ENCODE assay signal across 13 mouse cellular contexts in the genomic region with DNA sequence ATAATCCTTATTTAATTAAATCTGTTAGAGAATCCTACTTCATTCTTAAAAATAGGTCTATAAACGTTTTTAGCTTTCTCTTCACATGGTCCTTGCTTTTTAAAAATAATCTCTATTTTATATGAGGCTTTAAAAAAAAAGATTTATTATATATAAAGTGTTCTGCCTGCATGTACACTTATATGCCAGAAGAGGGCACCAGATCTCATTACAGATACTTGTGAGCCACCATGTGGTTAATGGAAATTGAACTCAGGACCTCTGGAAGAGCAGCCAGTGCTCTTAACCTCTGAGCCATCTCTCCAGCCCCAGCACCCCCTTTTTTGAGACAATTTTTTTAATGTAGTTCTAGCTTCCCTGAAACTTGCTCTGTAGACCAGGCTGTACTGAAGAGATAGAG. TPM values are rescaled to one million over a fixed set of nuclear protein-coding genes. Genes with fewer than 3 reads are reported as not detected.
DNase-seq lines count a peak whose midpoint lies in the region; ATAC-seq and TF ChIP-seq lines count a peak whose summit lies in the region.
"Had no signal": no experiment of that assay in that cellular context is flagged by ENCODE, and none has a peak within 500 bp of the region (broad histone marks: within the 10 kb centered on the region; RNA-seq: fewer than 3 reads in every experiment).

No protein-coding gene starts in this region.

- H3K4me3 ChIP-seq in heart, adult 2 months: no peak overlapping the region
- no peak overlapping the region for H3K4me3 ChIP-seq in lung, postnatal 0 days (ENCODE audit: low read depth, low read length)
- no peak overlapping the region for H3K4me3 ChIP-seq in E14TG2a.4 (replicated peaks; ENCODE audit: low read length)
- H3K4me3 ChIP-seq: embryonic facial prominence, embryonic 15.5 days; heart, embryonic 15.5 days had no signal

- TF ChIP-seq POLR2A in heart, adult 2 months (IDR thresholded peaks at IDR 0.05; ENCODE audit: insufficient read depth, low read depth, low read length): no peak

- intact Hi-C loops in heart, adult 2 months (cut with DNase I): no loop called here

- H3K27me3 ChIP-seq in heart, adult 2 months (ENCODE audit: control insufficient read depth, insufficient read depth, low read length): no peaks in the 10 kb centered on the region
- no peaks in the 10 kb centered on the region for H3K27me3 ChIP-seq in lung, postnatal 0 days (replicated peaks; ENCODE audit: insufficient read depth, low read length)
- no peaks in the 10 kb centered on the region for H3K27me3 ChIP-seq in E14TG2a.4 (ENCODE audit: insufficient read depth, low read length)
- H3K27me3 ChIP-seq: embryonic facial prominence, embryonic 15.5 days; heart, embryonic 15.5 days had no signal

- H3K36me3 ChIP-seq in heart, adult 2 months (ENCODE audit: control insufficient read depth, insufficient read depth, low read length): no peaks in the 10 kb centered on the region
- no peaks in the 10 kb centered on the region for H3K36me3 ChIP-seq in lung, postnatal 0 days (ENCODE audit: insufficient read depth, low read length)
- no peaks in the 10 kb centered on the region for H3K36me3 ChIP-seq in E14TG2a.4 (ENCODE audit: insufficient read depth, low read length)
- H3K36me3 ChIP-seq: embryonic facial prominence, embryonic 15.5 days; heart, embryonic 15.5 days had no signal

- H3K4me2 ChIP-seq in lung, postnatal 0 days (replicated peaks; ENCODE audit: low read depth, low read length): no peak overlapping the region
- H3K4me2 ChIP-seq: embryonic facial prominence, embryonic 15.5 days; heart, embryonic 15.5 days had no signal

- no peak overlapping the region for H3K9ac ChIP-seq in heart, adult 2 months (ENCODE audit: low read depth, low read length)
- no peak overlapping the region for H3K9ac ChIP-seq in lung, postnatal 0 days (replicated peaks; ENCODE audit: low read depth)
- H3K9ac ChIP-seq: embryonic facial prominence, embryonic 15.5 days; heart, embryonic 15.5 days had no signal

- DNase-seq in heart, adult 2 months: no peak
- no peak for DNase-seq in heart, adult 11 months
- peak; percentile 23 for DNase-seq in lung, postnatal 0 days (ENCODE audit: low spot score)
- DNase-seq in lung, postnatal 10 days: no peak
- DNase-seq in naive thymus-derived CD4-positive, alpha-beta T cell, adult 2 months (ENCODE audit: low read depth): peak; percentile 28
- no peak for DNase-seq in right cerebral cortex, adult 18-20 months
- DNase-seq in cerebellum, postnatal 25 days: no peak
- DNase-seq: cerebellum, adult 9-10 months; kidney, postnatal 4 days had no signal

- H3K27ac ChIP-seq in heart, adult 2 months: no peak overlapping the region
- H3K27ac ChIP-seq in lung, postnatal 0 days (ENCODE audit: low read length): no peak overlapping the region
- H3K27ac ChIP-seq: embryonic facial prominence, embryonic 15.5 days; heart, embryonic 15.5 days had no signal

- ATAC-seq in lung, postnatal 0 days: no peak
- ATAC-seq: hindbrain, embryonic 16.5 days had no signal

- no peaks in the 10 kb centered on the region for H3K9me3 ChIP-seq in lung, postnatal 0 days (ENCODE audit: low read length)
- H3K9me3 ChIP-seq in E14TG2a.4 (ENCODE audit: low read length): no peaks in the 10 kb centered on the region
- H3K9me3 ChIP-seq: embryonic facial prominence, embryonic 15.5 days; heart, embryonic 15.5 days had no signal

- WGBS in heart, adult 2 months: 8% methylated on average over 1 of the region's 1 CpGs
- 4% methylated on average over 1 of the region's 1 CpGs for WGBS in lung, postnatal 0 days

- no peaks in the 10 kb centered on the region for H3K4me1 ChIP-seq in heart, adult 2 months (ENCODE audit: control insufficient read depth, insufficient read depth, low read length)
- H3K4me1 ChIP-seq in lung, postnatal 0 days (ENCODE audit: insufficient read depth, low read depth, low read length): no peaks in the 10 kb centered on the region
- no peaks in the 10 kb centered on the region for H3K4me1 ChIP-seq in E14TG2a.4 (replicated peaks; ENCODE audit: low read depth, low read length)
- H3K4me1 ChIP-seq: embryonic facial prominence, embryonic 15.5 days; heart, embryonic 15.5 days had no signal

- H3K79me2 ChIP-seq in heart, adult 2 months (replicated peaks; ENCODE audit: control insufficient read depth, insufficient read depth, low read length): no peaks in the 10 kb centered on the region

- peak; percentile 74 for TF ChIP-seq CTCF in heart, adult 2 months (IDR thresholded peaks at IDR 0.05)
- TF ChIP-seq CTCF in lung, postnatal 0 days (IDR thresholded peaks at IDR 0.05): peak; percentile 56
- peak; percentile 30 for TF ChIP-seq CTCF in E14TG2a.4 (conservative IDR thresholded peaks at IDR 0.05; ENCODE audit: low read length)

- TF ChIP-seq EP300 in heart, adult 2 months (IDR thresholded peaks at IDR 0.05; ENCODE audit: insufficient read depth, low read depth, low read length): no peak
- TF ChIP-seq EP300 in lung, postnatal 0 days (IDR thresholded peaks at IDR 0.05): no peak

RNA-seq across cellular contexts. Expression of gene Akap17b, which starts 14.4 kb away (rescaled TPM):
- 1 to 10 TPM; 2.4 to 2.5 TPM for total RNA-seq in heart, adult 2 months (2021)
- 0.45 and 1.2 TPM in 2 replicates for polyA plus RNA-seq in heart, adult 2 months (2012; rRNA removed)
- 1.6 and 1.7 TPM in 2 replicates for polyA plus RNA-seq in lung, postnatal 0 days (2015; fragmentation: Nextera tagmentation; extraction: Ambion mirVana)

RNA-seq across cellular contexts. Expression of gene Pgrmc1, which starts 32.8 kb away (rescaled TPM):
- 10 to 100 TPM; 20.9 to 21.9 TPM for total RNA-seq in heart, adult 2 months (2021)
- polyA plus RNA-seq in heart, adult 2 months (2012; rRNA removed): 15.0 and 19.3 TPM in 2 replicates
- polyA plus RNA-seq in lung, postnatal 0 days (2015; fragmentation: Nextera tagmentation; extraction: Ambion mirVana): 284 and 285 TPM in 2 replicates

Comparison
In these comparisons a context has a peak if more than half of its experiments do, and no peak if none do; other contexts are left out.
1. DNase-seq: peak in lung, postnatal 0 days (single experiment) and naive thymus-derived CD4-positive, alpha-beta T cell, adult 2 months (single experiment); none in heart, adult 2 months (0 of 2), heart, adult 11 months (single experiment), lung, postnatal 10 days (single experiment), right cerebral cortex, adult 18-20 months (single experiment) and cerebellum, postnatal 25 days (0 of 2).
2. RNA of gene Pgrmc1, which starts 32.8 kb away (polyA plus RNA-seq): 284 to 285 TPM in lung, postnatal 0 days; 15.0 to 19.3 TPM in heart, adult 2 months; every median in the first group is over 10 times any median in the second.
3. Peak in every context shown above with its lines, with median percentiles within 50 percentile points of each other: CTCF ChIP-seq.